Mouse (Mus musculus) adrenal gland, postnatal 14 days (tissue): Measurements from ENCODE around the gene Hspg2. TPM values are rescaled to one million over a fixed set of nuclear protein-coding genes. Genes with fewer than 3 reads are reported as not detected.

Source experiments
- DNase-seq: peaks from one replicate; pipeline ENCODE4 v3.0.0; 2021; ENCODE audit warnings: mixed read lengths
- total RNA-seq: library from RNA; stranded (reverse); gene quantifications from 2 replicates; pipeline ENCODE4 v1.2.3, GENCODE M21; 2021

Hspg2 gene
- total RNA-seq, 1 experiment from 2014 or later = 242 TPM

DNA sequence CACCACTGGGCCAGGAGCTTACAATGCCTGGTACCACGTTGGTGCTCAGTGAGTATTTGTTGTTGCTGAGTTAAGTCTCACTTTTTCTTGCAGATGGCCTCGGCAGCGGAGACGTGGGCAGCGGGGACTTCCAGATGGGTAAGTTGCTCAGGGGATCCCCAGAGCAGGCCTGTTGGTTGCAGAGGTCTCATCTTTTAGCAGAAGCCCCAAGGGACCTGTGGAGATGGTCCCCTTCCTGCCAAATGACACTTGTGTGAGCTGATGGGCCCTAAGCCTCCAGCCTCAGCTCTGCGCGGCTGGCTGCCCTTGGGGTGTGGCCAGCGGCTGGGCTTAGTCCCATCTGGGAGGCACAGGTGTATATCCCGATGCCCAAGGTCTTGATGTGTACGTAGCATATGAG, 33.6 kb downstream of the Hspg2 start:
- no peak for DNase-seq

DNA sequence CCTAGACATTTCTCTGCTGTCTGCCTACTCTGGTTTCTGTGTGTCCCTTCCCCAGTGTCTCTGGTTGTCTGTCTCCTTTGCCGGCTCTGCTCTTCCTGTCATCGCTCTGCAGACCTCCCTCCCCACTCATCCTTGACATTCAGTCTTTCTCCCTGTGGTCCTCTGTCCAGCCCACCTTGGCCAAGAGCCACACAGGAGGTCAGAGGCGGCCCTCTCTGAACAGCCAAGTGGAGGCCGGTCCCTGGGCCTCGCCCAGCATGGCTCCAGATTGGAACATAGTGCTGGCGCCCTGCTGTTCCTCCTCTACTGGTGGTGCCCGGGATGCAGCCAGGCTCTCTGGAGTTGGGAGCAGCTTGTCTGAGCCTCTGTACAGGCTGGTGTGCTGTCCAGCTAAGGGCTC, 34.2 kb downstream of the Hspg2 start:
- DNase-seq = peak; percentile 88

DNA sequence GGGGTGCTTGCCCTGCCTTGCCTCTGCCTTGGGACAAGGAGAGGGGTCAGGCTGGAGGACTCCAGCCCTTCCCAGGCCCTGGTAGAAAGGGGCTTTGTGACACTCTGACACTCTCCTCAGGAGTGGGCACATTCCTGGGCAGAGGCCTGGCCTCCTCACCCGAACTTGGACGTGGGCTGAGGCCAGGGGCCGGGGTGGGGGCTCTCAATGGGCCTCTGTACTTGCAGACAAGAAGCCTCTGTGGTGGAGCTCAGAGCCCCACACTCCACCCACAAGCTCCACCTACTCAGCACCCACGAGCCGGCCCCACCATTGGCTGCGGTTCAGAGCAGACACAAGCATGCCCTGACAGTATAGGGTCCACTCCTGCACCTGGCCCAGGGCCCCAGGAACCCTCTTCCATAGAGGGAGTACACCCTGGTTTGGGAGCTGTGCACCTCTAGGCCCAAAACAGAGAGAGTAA, 35.0 kb downstream of the Hspg2 start:
- no peak for DNase-seq

DNA sequence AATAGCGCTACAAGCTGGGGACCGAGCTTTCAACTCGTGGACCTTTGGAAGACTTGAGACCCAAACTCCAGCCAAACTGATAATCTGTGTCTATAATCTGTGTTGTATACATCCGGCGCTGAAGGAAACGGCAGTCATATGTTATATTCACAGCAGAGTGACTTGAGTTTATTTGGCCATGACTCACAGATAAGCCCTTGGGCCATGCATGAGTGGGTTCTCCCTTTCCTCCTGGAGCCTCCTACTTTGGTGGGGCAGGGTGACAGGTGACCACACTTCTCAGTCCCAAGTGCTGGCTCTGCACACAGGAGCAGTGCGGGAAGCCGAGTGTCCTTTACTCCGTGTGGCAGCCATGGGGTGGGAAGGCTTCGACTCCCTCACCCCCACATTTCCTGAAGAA, 38.1 kb downstream of the Hspg2 start:
- DNase-seq = no peak

DNA sequence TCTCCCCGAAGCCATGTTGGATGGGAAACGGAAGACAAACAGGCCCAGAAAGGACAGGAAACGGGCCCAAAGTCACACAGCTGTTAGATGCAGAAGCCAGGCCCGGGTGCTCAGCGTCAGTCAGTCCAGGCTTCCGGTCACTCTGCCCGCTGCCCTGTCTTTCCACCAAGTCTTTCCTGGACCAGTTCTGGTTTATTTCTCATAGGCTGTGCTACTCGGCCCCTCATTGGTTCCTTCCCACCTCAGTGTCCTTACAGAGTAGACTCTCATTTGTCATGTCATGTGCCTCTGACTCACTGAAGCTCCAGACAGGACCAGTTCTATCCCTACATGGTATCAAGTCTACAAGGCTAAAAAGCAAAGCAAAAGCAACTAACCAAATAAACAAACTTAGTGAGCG, 41.0 kb downstream of the Hspg2 start:
- DNase-seq = peak; percentile 64

DNA sequence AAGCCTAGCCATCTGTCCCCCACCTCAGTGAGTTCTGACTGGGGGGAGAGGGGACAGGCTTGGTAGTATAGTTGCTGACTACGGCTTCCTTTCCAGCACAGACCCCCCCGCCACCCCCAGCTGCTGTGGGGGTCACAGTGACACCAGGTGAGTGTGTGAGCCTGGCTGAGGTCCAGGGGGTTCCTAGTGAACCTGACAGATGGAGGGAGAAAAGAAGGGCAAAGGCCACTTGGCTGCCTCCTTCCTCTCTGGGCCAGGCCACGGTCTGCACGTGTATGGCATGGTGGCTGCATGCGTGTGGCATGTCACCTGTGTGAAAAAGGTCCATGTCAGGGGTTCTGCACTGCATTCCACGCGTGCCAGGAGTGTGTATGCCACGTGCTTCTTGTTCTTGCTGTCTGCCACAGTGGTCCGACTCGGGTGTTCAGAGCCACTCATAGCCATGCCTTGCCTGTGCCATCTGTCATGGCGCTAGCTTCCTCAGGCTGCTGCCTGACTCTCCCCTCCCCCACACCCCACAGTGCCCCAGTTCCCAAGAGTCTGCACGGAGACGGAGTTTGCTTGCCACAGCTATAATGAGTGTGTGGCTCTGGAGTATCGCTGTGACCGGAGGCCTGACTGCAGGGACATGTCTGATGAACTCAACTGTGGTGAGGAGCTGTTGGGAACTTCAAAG, 41.6 kb downstream of the Hspg2 start:
- no peak for DNase-seq

DNA sequence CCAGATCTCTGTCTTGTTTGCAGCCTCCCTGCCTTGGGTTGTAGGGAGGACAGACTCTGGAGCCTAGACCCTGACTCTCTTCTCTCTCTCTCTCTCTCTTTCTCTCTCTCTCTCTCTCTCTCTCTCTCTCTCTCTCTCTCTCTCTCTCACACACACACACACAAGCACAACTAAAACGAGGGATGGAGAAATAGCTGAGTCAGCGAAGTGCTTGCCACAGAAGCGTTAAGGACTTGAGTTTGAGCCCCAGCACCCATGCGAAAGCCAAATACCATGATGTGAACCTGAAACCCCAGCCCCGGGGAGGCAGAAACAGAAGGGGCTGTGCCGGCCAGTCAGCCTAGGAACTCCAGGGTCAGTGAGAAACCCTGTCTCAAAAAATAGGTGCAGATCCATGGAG, 44.3 kb downstream of the Hspg2 start:
- DNase-seq = no peak

DNA sequence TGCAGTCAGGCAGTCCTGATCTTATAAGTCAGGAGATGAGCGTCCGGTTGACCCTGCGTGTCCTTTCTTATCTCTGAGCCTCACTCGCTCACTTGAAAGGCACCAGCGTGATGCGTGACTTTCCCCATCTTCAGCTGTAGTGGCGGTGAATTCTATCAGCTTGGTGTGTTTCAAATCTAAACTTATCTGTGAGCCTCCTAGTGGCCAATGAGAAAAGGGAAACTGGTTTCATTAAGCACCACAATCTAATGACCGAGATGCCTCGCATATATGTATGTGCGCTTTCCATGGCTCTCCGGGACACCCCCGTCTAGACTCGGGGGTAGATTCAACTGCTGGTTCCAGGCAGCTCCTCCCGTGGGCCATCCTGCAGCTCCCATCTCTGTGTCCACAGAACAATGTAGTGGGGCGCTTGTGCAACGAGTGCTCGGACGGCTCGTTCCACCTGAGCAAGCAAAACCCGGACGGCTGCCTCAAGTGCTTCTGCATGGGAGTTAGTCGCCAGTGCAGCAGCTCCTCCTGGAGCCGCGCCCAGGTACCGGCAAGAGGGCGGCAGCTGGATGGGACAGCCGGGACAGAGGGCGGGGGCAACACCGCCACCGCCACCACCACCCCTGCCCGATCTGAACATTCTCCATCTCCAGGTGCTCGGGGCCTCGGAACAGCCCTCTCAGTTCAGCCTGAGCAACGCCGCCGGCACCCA, 49.6 kb downstream of the Hspg2 start:
- no peak for DNase-seq

DNA sequence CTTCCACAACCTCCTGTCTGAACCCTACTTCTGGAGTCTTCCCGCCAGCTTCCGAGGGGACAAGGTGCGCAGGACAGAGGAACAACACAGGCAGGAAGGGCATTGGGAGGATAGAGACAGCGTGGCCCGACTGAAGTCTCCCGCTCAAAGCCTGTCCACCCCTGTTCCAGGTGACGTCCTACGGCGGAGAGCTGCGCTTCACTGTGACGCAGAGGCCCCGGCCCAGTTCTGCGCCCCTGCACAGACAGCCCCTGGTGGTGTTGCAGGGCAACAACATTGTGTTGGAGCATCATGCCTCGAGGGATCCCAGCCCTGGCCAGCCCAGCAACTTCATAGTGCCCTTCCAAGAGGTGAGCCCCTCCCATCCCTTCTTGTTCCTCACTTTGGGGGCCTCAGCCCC, 50.2 kb downstream of the Hspg2 start:
- no peak for DNase-seq

DNA sequence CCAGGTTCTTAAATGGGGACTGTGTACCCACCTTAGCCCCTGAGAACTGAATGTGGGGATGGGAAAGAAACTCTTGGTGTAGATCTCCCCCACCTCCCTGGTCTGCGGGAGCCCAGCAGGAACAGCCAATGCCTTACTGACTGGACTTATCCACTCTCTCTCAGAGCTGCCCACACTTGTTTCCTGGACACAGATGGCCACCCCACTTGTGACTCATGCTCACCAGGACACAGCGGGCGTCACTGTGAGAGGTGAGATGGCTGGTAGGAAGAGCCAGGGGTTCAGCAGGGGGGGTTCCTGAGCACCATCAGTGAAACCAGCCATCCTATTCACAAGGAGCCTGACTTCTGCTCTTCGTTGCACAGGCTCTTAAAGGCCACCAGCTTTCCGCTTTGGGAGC, 51.8 kb downstream of the Hspg2 start:
- no peak for DNase-seq

DNA sequence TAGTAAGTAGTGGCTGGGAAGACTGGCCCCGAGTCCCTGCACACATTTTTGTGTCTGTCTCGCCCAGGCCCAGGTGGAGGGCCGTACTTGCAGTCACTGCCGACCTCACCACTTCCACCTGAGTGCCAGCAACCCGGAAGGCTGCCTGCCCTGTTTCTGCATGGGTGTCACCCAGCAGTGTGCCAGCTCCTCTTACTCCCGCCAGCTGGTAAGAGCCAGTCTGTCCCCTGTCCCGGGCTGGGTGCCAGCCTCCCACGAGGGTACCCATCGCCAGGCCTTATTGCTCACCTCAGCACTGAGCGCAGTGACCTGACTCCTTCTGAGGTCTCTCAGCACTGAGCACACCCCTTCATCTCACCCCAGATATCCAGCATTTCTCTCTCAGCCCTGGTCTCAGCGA, 53.4 kb downstream of the Hspg2 start:
- no peak for DNase-seq

DNA sequence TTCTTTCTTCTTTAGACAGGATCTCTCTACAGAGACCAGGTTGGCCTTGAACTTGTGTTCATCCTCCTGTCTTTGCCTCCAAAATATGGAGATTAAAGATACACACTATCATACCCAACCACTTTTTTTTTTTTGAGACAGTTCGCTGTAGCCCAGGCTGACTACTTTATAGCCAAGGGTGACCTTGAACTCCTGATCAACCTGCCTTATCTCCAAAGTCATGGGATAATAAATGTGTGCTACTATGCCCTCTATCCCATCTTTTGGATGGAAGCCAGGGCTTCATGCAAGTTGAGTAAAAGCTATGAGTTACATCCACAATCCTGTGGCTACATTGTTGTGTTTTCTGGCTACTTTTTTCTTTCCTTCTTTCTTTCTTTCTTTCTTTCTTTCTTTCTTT, 56.9 kb downstream of the Hspg2 start:
- DNase-seq = no peak

DNA sequence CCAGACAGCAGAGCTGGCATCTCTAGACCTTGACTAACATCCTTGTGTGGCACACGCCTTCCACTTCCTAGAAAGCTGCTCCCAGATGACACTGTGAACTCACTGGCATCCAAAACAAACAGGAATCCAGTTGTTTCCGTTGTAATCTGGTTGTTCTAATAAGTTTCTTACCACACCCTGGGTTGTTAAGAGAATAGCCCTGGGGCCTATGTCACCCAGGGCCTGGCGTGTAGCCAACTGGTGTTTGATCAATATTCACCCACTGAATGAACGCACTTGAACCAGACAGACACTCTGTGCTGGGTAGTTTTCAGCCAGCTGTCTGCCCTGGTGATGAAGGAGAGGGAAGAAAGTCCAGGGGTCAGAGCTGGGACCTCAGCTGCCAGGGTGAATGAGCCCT, 58.8 kb downstream of the Hspg2 start:
- no peak for DNase-seq

DNA sequence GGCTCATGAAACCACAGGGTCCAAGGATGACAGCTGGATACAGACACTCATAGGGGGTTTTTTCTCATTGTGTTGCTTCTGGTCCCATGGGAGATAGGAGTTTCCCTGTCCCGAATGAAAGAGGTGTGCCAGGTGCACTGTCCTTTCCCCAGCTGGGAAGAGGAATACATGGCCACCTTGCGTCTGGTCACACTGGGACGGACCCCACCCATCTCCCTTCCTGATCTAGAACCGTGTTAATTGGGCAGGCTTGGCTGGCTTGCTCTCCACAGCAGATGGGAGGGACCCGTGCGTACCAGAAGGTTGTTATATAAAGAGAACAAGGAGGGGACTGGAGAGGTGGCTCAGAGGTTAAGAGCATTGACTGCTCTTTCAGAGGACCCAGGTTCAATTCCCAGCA, 59.3 kb downstream of the Hspg2 start:
- DNase-seq = no peak

DNA sequence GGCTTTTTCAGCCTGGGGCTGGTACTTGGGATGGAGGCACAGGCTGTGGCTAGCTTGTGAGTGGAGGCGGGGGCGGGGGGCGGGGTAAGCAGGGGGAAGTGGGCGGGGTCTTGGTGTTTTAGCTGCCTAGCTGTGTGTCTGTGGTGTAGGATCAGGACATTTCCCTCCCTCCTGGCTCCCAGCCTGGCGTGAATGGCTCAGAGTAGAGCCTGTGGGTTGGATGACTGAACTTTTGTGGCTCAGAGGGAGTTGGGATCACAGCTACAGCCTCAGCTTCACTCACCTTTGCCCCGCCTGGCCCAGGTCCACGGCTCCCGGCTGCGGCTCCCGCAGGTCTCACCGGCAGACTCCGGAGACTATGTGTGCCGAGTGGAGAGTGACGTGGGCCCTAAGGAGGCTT, 71.8 kb downstream of the Hspg2 start:
- DNase-seq = peak; percentile 58

DNA sequence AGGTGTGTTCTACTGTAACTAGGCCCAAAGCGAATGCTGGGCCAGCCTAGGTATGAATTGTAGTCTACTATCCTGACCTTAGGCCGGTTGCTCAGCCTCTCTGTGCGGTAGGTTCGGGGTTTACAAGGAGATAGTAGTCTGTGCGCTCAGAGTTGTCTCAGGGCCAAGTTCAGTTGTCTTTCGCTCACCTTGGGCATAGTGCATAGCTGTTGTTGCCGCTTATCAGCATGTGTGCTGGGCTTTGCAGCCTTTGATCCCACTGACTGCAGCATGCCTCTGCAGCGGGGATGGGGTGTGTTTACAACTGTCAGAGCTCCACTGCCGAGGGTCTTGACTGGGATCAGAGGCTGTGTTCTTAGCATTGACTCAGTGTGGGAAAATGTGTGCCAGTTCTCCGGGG, 74.4 kb downstream of the Hspg2 start:
- DNase-seq = no peak

DNA sequence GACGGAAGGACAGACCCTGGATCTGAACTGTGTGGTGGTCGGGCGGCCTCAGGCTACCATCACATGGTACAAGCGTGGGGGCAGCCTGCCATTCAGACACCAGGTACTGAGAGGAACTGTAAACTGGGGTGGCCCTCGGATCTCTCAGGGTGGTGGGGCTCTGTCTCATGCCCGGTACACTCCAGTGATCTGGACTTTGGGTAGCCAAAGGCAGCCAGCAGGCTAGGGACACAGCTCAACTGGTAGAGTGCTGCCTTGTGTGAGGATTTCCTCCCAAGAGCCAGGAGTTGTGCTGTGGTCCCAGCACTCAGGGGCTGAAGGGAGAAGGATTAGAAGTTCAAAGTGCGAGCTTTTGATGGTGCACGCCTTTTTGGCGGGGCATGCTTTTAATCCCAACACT, 77.0 kb downstream of the Hspg2 start:
- DNase-seq = no peak

DNA sequence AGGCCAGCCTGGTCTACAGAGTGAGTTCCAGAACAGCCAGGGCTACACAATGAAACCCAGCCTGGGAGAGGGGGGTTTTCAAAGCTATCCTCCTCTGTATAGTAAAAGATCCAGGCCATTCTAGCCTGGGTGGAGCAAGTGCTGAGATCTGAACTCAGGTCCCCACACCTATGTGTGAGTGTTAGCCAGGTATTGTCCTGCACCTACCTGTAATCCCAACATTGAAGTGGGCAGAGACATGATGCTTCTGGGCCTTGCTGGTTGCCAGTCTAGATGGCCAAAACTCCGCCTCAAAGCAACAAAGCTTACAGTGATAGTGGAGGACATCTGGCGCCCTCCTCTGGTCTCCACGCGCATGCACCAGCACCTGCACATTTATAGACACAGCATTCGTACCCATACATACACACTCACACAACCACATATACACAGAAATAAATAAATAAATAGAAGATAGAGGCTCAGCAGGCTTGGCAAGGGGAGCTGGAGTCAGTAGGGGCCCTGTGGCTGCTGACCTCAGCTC, 77.5 kb downstream of the Hspg2 start:
- DNase-seq = peak; percentile 71

DNA sequence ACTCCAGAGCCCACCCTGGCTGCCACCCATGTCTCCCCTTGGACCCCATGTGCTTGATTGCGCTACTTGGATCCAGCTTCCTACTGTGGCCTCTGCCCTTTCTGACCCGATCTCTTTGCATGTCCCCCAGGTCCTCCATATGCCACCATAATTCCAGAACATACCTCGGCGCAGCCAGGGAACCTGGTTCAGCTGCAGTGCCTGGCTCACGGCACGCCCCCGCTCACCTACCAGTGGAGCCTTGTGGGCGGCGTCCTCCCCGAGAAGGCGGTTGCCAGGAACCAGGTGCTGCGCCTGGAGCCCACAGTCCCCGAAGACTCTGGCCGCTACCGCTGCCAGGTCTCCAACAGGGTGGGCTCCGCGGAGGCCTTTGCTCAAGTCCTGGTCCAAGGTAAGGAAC, 84.9 kb downstream of the Hspg2 start:
- no peak for DNase-seq

DNA sequence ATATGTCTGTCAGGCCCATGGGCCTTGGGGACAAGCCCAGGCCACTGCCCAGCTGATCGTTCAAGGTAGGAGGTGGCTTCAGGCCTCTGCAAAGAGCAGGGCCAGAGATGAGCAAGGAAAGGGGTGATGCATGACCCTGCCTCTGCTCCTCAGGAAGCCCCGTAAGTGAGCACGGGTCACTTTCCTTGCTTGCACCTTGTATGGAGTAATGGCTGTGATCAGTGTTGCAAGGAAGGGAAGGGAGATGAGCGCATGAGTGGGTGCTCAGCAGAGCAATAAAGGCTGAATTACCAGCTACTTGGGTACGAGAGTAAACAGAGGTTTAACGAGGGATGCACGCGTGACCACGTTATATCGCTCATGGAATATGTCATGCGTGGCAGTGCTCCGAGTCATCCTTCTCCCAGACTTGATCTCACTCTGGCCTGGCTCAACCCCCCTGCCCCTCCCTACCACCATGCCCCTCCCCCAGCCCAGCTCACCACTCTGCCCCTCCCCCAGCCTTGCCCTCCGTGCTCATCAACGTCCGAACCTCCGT, 88.2 kb downstream of the Hspg2 start:
- no peak for DNase-seq

DNA sequence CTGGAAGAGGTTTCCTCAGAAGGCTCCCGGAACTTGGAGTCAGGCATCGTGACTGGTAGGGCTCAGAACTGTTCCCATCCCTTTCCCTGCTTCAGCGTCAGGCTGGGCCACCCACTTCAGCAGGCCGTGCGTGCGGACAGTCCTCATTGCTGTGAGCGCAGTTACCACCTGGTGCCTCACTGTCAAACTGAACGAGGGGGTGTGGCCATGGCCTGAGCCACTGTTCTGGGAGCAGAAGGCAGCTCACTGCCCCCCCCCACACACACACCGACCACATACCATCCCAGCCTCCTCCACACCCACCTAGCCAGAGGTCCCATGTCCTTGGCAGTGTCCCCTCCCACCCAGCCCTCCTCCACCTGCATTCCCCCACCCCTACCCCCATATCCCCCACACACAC, 101.3 kb downstream of the Hspg2 start:
- no peak for DNase-seq

DNA sequence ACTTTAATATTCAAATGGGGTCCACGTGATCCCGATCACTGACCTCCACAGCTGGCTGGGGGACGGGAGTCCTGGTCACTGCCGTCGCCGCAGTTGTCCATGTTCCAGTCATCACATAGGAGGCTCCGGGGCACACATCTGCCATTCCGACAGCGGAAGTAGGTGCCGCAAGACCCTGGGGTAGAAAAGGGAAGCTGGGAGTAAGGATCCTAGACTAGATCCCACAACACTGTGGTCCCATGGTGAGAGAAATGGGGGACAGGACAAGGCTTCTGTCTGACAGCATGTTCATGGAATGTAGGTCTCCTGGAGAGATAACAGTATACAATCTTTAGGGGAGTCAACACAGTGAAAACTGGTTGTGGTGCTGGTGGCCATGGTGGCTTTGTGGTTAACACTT, 105.9 kb downstream of the Hspg2 start, which contains the start of gene Ldlrad2:
Gene Ldlrad2 (minus strand): TSS at position 101 of the 400 bp plus-strand sequence.
- no peak for DNase-seq

DNA sequence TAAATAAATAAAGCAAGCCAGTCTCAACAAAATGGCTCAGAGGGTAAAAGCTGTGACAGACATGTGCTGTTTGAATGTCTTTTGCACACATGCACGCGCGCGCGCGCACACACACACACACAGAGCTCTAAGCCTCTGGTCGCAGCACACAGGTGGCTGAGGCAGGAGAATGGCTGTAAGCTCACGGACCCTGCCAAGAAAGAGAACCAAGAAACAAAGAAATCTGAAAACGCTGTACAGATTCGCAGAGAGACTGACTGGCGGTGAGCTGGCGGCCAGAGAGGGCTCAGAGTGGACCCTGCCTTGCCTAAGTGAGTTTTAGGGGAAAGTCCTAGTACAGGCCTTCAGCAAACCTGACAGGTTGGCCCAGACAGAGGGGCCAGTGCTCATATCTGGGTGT, 108.9 kb downstream of the Hspg2 start:
- DNase-seq = no peak
